Mouse (Mus musculus): Measurements from ENCODE around the gene Lexm.

Lexm gene

DNA sequence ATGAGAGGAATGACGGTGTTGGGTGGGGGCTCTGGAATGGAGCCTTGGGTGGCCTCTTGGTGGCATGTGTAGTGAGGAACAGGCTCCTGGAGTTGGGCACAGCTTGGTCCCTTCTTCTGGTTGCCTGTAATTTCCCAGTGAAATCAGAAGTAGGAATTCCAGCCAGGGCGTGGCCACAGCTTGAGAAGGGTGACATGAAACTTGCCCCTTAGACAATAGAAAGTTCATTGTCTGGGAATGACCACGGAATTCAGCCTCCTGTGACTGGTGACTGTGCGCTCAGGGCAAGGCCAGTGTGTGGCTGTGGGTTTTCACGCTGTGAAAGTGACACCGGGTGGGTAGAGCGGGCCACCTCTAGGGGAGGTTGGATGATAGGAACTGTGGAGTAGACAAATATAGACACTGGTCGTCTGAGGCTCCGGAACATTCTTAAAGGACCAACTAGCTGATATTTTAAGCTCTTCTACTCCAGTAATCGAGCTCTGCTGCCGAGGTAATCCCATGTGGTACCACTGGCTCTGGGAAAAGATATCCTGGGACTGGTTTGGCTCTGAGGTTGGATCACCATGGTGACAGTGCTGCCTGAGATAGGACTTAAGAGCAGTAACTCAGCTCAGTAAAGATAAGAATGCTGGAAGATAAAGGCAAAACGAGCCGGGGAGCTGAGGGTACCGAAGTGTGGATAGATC is 35.7 kb downstream of the Lexm start:
- no peak for DNase-seq

DNA sequence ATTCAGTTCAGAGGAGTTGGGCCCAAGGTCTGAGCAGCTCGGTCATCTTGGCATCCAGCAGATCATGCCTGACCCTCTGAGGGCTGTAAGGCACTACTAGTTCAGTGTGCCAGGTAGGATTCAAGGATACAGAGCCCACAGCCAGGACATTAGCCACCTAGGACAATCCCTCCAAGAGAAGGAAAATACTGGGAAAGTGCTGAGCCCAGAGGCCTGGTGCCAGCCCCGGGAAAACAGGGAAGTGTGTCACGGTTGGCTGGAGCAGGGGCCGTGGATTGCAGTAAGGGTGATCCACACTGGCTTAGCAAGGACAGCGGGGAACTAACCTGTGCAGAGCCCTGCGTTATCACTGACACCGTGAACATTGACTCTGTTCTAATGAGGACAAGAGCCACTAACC is 39.5 kb downstream of the Lexm start:
- DNase-seq = no peak

DNA sequence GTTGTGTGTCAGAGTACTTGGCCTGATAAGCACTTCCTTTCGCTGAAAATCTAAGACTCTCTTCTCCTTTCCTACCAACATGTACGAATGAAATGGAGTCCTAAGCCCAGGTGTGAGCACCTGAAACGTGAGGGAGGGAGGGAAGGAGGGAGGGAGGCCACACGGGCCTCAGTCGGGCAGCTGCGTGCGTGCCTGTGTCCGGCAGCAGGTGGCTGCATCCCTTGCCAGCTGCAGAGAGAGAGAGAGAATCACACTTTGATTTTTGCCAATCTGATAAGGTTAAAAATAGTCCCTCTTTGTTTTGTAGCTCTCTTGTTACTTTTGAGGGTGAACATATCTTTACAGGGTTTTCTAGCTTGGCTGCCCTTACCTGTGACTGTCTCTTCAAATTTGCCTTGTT is 42.0 kb downstream of the Lexm start:
- DNase-seq = no peak

DNA sequence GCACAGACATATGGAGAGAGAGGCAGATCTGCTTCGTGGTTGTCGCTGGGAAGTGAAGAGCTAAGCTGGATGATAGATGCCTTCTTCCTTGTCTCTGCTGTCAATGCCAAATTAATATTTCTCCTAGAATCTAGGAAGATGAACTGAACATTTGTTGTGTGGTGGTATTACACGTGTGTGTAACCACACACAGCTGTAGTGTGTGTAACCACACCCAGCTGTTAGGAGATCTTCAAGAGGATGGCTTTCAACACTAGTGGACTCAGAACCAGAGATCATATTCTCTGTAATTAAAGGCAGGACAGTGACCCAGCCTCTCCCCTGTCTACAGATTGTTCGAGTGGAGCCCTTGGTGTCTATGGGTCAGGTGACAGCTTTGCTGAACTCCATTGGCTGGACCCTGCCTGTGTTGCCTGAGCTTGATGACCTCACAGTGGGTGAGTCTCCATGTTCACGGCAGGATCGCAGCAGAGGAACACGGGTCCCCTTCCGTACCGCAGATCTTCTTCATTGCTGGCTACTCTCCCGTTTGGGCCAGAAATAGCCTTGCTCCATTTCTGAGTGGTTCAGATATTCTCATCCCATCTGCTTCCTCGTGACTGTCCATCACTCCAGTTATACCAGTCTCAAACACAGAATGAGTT is 45.8 kb downstream of the Lexm start:
- peak; percentile 41 to 46 for DNase-seq

DNA sequence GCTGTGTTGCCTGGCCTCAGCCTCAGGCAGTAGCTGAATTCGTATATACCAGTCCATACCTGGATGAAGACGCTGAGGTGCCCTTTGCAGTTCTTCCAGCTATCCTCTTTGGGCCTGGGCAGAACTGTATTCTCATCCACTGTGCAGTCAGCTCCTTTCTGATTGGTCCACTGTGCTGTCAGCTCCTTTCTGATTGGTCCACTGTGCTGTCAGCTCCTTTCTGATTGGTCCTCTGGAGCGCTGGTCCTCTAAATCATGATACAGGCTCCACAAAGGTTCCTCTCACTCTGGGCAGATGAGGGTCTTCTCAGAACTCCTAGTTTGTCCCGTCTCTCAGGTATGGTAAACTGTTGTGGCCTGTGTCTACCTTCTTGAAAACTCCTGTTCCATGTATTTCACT is 47.4 kb downstream of the Lexm start:
- DNase-seq = no peak

DNA sequence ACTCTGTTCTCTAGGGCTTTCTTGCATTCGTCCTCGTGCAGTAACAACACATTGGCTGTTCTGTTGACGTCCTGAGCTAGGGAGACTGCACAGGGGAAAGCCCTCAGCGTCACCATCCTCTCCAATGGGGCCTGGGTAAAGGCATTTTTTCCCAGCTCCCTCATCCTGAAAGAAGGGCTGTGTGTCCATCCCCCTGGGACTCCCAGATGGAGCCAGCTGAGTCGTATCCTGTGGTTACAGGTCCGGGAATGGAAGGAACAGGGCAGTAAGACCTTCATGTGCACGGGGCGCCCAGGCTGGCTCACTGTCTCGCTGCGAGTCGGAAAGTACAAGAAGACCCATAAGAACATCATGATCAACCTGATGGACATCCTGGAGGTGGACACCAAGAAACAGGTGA is 52.9 kb downstream of the Lexm start:
- DNase-seq = no peak

DNA sequence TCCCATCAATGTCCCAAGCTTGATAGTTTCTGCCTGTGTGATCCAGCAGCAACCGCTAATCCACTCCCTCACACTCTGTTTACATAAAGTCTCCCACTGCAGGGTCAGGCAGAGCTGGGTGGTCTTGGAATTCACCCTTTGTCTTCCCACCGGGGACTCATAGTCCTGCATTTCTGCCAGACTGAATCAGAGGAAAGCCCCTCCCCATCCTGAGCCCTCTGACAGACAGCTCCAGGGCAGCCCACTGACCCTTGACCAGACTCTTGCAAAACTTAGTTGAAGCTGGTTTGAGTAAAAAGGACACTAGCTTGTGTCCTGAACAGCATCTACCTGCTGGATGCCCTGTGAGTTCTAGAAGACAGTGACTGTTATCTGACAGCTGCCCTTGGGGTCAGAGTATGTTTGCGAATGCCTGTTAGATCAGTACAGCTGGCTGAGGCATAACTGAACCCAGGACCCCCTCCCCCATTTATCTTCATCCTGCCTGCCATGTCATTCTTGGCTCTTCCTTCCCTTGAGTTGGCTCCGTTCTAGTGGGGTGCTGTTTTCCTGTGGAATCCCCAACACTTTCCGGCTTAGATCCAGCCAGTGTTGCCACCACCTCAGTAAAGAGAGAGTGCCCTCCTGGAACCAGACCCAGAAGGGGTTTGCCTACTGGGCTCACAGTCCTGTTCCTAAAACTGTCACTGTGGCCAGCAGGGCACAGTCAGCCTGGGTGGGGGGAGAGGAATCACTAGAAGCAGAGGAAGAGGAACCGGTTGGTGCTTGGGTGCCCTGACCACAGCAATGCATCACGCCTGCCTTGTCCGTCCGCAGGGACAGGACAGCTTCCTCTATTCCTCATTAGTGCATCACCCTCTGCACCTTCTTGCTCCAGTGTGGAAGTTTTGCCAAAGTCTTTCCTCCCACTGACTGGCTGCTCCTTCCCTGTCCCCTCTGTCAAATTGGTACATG is 53.9 kb downstream of the Lexm start:
- DNase-seq = no peak

DNA sequence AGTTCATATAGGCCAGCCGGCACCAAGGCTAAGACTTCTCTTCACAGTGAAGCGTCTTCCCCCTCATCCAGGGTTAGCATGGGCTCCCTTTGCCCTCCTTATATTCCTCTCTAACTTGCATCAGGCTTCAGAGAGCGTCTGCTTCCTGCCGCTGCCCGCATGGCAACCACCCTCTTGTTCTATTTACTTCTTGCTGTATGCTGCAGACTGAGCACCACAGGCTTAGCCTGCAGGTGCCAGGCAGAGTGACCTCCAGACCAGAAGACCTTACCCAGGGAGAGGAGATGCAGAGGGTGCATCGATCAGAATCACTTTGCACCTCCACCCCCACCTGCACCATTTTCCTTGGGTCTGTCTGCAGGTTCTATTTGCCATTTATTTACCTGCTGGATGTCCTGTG is 55.0 kb downstream of the Lexm start:
- no peak for DNase-seq

DNA sequence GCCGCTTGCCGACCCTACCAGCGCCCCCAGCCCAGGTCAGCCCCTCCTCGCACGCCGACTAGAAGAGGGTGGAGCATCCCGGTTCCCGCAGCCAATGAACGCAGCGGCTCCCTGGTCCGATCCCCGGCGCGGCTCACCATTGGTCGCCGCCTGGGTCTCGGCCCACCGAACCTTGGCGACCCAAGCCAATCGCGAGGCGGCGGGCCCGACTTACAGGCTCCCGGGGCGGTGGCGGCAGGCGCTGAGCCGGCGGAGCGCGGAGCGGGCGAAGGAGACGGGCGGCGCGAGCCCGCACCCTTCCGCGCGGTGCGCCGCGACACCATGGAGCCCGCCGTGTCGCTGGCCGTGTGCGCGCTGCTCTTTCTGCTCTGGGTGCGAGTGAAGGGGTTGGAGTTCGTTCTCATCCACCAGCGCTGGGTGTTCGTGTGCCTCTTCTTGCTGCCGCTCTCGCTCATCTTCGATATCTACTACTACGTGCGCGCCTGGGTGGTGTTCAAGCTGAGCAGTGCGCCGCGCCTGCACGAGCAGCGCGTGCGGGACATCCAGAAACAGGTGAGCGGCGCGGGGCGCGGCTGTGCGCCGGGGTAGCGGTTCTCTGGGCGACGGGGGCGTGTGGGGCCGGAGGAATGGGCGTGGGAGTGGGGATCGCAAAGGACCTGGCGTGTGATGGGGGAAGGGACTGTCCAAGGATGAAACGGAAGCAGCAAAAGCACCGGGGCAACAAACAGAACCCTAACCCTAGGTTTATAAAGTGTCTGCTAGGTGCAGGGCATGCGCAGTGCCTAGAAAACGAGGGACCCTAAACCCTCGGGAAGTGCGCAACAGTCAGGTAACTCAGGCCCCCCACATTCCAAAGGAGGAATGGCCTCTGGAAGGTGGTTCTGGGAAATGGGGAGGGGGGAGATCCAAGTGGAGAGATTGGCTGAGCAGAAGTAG is 55.9 kb downstream of the Lexm start, which contains the start of gene Dhcr24:
Gene Dhcr24 (plus strand): TSS at position 193 of the 936 bp plus-strand sequence.
- peak; percentile 91 to 94 for DNase-seq

DNA sequence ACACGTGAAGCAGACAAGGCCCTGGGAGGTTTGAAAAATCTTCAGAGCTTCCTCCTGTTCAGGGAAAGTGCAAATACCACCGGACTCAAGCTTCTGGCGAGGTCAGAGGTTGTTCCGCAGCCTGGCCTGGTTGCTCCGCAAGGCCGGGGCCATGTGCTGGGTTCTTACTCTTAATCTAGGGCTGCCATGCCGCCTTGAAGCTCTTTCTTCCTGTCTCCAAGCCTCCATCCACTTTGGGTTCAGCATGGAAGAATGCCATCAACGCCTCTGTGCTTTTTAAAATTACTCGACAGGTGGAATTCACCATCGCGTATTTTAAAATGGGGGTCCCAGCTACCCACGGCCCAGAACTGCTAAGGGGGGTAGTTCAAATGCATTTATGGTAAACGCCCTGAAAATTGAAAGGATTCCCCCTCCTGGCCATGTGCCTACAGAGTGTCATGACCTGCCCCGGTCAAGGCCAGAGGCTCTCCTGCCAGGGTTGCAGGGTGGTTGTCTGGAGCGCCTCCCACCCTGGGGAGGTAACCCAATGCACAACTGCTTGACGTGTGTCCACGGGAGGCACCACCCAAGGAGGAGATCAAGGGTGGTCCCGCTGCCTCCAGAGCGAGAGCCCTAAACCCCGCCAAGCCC is 56.7 kb downstream of the Lexm start:
- DNase-seq = peak in 1 of 2 experiments; percentile 26

DNA sequence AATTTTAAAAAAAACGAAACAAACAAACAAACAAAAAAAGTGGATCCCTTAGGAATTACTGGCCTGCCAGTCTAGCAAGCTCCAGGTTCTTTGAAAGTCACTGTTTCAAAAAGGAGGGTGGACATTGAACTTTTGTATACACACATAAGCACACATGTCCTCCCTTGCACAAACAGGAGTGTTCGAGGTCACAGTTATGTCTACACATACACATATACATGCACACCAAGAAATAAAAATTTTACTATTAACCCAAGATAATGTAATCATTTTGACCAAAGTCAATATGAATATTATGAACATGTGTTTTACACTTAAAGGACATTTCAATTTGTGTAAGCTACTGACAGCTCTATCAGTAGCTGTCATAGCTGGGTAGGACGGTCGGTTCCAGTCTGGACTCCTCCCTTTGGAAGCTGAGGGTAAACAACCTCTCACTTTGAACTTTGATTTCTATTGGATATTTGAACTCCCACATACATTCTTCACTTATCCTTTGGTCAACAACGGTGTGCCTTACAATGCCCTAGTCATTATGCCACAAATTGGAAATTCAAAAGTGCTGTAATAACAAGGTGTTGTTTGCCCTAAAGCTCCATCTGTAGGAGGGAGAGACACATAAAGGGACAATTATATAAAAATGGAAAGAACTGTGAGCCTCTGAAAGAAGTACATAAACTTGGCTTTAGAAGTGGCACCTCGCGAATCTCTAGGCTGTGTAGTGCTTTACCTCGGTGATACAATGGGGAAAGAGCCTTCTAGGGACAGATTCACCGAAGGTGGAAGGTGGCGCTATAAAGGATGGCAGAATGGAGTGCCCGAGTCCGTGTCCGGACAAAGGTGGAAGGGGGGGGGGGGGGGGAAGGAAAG is 57.5 kb downstream of the Lexm start:
- DNase-seq = no peak

DNA sequence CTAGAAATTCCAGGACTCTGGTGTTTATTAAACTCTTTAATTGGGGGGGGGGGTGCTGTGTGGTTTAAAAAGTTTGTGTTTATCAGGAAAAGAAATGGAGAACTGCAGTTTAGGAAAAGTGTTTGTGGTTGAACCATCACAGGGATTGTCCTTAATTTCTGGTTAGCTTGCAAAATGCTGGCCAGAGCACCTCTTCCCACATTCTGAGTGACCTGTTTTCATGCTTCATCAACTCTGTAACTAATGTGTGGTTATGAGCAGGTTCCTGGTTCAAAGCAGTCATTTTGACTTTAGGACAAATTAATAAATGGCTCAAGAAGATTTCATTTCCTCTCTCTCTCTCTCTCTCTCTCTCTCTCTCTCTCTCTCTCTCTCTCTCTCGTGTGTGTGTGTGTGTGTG is 59.1 kb downstream of the Lexm start:
- no peak for DNase-seq

DNA sequence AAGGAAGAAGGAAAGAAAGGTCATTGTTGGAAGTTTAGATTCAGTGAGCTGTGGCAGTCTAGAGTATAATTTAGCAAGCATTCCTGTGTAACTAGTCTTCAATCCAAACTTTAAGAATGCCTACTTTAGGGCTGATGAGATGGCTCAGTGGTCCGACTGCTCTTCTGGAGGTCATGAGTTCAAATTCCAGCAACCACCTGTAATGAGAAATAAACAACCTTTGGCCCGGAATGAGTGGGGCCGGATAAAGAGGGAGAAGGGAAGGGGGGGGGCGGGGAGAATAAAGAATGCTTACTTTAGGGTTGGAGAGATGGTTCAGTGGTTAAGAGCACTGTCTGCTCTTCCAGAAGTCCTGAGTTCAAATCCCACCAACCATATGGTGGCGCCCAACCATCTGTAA is 59.8 kb downstream of the Lexm start:
- DNase-seq = no peak

DNA sequence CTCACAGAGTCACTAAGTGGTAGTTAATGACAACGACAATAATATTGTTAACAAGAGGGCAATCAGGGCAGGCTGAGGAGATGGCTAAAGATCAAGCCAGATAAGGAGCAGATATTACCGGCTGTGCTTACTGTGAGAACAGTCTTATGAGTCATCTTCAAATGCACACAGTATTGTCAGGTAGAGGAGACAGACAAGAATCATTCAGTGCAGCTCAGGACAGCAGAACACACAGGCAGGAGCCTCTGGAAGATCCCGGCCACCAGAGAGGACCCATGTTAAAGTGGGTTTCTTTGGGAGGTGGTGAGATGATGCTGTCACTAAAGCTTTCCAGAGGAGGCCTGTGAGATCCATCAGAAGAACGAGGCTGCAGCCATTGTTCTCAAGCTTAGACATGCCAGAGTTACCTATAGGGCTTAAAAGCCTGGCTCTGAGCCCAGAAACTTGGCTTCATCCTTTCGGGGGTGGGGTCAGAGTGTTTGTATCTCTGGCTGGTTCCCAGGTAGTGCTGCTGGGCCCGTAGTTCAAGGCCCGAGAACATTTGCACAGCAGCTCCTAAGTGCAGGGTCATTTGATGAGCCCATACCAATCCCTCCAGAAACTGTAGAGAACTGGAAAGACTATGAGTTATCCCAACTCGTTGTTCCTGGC is 66.4 kb downstream of the Lexm start:
- DNase-seq = no peak

DNA sequence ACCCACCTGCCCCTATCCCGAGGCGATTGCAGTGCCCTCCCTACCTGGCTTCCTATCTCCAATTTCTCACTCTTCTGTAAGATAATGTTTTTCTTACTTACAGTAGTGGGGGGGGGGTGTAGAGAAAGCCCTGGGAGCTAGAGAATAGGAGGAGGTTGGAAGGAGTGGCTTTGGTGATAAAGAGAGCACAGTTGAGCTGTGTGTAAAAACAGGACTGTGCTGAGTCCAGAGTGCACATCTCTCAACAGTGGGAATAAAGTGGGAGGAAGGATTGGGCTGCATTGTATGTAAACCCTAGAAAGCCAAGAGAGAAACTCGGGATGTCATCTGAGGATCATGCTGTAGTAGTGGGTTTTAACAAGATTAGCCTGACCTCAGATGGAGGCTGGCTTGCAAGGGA is 68.9 kb downstream of the Lexm start:
- no peak for DNase-seq

DNA sequence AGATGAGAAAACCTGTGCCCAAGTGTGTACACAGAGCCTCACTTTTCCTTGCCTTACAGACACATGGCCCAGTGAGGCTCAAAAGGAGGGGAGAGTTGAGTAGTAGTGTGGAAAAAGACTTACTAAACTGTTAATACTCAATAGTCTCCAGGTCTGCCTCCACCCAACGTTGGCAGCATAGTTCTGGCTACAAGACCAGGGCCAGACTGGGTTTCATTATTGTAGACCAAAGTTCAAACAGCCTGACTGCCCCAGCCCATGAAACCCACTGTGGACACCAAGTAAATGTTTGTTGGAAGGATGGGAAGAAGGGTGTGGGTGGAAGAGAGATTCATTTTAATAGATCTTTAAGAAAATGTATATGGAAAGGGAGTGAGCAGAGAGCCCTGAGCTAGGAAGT is 70.1 kb downstream of the Lexm start:
- no peak for DNase-seq

DNA sequence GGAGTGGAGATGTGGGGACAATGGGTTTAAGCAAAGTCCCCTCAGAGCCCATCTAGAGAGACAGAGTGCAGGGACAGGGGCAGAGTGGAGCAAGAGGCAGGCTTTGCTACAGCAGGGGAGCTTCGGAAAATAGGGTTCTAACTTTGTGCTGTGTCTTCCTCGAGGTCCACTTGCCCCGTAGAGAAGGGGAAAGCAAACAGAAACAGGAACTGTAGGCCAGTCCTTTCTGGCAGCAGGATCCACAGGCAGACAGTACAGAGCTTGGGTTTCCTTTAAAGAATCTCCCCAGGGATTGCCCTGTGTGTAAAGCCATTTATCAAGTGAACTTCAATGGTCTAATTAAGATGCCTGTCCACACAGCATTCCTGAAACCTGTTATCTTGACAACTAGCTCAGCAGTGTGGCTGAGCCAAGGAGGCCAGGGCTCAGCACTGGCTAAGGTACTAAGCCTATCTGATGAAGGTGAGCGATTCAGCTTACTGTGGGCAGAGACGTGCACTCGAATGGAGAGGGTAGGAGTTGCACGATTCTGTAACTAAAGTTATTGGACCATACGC is 71.1 kb downstream of the Lexm start:
- no peak for DNase-seq

DNA sequence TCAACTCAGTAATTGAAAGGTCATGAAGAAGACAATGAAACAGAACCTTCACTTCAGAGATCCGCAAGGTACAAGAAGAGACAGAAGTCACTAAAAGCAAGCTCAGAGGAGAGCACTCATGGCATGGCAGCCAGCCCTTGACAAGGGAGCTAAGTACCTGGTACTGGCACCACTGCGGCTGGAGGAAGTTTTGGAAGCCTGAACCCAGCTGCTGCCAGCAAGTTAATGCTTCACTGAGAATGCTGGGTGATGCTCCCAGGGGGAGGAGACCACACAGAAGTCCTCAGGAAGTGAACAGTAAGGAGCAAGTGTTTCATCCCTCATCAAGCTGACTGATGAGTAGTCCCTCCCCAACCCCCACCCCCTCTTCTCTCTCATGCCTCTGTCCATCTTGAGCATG is 74.8 kb downstream of the Lexm start:
- no peak for DNase-seq

DNA sequence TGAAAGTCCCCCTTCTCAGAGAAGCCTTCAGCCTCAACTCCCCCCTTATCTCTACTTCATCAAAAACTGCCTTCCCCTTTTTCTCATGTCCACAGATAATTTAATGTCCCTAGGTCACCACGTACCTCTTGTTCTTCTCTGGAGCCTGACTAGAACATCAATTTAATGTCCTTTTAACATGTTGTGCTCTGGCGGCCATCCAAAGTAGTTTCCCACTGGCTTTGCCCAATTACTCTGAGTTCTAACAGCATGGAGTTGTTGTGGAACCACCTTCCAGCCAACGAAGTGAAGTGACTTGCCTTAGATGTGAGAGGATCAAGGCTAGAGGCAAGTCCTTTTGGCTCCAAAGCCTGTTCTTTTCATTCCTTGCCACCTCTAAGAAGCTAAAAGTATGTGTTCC is 75.5 kb downstream of the Lexm start:
- no peak for DNase-seq
